Mouse (Mus musculus) adrenal gland, postnatal 14 days (tissue): Measurements from ENCODE around the gene Tipin. TPM values are rescaled to one million over a fixed set of nuclear protein-coding genes. Genes with fewer than 3 reads are reported as not detected.
"Not testable (repeated sequence)": the region's sequence is repeated elsewhere in the genome, so short reads cannot be mapped to it uniquely, and the experiment has no call there.

Experiments
- DNase-seq: peaks from one replicate; pipeline ENCODE4 v3.0.0; 2021; ENCODE audit warnings: mixed read lengths
- total RNA-seq: library from RNA; stranded (reverse); gene quantifications from 2 replicates; pipeline ENCODE4 v1.2.3, GENCODE M21; 2021

Tipin gene
- total RNA-seq, 1 experiment from 2014 or later = 32.3 TPM

- no peak for DNase-seq
These were observed 10.1 kb upstream of the Tipin start for GRCm38 (mm10) chr9:64271249-64271648.

DNA sequence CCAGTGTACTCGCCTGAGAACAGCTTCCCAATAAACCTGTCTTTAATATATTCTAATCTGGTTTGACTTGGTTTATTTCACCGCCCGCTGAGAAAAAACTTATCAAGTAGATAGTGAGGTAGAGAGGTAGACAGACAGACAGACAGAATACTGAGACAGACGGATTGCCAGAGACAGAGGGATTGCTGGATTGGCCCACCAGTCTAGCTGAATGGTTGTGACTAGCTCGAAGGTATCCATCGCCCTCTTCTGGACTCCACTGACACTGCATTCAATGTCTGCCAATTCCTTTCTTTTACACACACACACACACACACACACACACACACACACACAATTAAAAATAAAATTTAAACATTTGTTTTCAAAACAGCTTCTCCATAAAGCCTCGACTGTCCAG lies 8.8 kb upstream of the Tipin start:
- DNase-seq = peak; percentile 65

DNA sequence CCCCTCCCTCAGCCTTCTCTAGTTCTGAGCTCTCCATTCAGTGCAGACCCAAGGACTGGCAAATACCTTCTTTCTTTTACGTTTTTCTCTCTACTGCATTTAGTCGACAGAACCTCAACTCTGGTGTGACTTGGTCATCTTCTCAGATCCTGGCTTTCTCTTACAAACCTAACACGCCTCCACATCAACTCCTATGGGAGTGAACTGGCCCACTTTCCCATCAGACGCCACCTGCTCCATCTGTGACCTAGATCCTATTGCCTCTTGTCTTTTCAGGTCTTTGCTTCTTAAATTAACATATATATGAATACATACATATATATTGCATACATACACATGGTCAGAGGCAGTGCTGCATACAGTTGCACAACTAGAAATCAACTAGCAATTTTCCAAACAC lies 7.6 kb upstream of the Tipin start:
- DNase-seq = no peak

DNA sequence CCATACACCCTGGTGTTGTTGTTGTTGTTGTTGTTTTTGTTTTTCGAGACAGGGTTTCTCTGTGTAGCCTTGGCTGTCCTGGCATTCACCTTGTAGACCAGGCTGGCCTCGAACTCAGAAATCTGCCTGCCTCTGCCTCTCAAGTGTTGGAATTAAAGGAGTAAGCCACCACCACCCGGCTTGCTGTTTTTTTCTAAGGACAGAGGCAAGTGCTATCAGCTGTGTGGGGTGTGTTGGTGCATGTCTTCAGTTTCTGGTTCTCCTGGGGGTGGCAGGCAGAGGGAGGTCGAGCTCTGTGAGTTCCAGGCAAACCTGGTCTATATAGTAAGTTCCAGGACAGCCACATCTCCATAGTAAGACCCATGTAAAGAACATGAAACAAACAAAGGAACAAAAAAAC lies 7.1 kb upstream of the Tipin start:
- no peak for DNase-seq

GRCm38 (mm10) chr9:64274919-64275318 lies 6.5 kb upstream of the Tipin start:
- DNase-seq = peak; percentile 21

DNA sequence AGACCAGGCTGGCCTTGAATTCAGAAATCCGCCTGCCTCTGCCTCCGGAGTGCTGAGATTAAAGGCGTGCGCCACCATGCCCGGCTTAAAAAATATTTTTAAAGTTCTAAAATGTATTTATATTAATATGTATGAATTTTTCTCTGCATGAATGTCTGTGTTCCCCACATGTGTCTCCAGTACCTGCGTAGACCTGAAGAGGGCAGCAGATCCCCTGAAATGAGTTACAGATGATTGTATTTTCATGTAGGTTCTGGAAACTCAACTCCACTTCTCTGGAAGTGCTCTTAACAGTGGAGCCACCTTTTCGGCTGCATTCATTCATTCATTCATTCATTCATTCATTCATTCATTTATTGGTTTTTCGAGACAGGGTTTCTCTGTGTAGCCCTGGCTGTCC lies 3.7 kb upstream of the Tipin start:
- peak; percentile 81 for DNase-seq

DNA sequence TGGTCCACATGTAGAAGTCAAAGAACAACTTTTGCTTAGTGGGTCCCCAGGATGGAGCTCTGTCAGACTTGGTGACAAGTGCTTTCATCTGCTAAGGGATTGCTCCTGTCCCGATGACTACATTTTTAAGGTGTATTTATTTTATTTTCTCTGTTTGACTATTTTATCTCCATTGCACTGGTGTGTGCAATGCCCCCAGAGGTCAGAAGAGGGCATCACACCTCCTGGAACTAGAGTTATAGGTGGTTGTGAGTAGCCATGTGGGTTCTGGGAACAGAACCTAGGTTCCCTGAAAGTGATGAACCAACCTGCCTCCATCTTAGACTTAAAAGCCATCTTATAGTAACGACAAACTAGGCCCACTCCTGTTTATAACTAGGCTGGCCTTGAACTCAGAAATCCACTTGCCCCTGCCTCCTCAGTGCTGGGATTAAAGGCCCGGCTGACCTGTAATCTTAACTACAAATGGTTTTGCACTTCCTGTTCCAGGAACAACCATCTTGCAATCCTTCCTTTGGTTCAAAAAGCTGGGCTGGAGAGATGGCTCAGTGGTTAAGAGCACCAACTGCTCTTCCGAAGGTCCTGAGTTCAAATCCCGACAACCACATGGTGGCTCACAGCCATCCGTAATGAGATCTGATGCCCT lies 2.6 kb upstream of the Tipin start:
- no peak for DNase-seq

- DNase-seq = no peak
These were observed 399 bp downstream of the Tipin start for GRCm38 (mm10) chr9:64281781-64282178.

GRCm38 (mm10) chr9:64282404-64282987 lies 1.1 kb downstream of the Tipin start:
- DNase-seq = no peak

- not testable (repeated sequence) for DNase-seq
These were observed 21.7 kb downstream of the Tipin start for GRCm38 (mm10) chr9:64303086-64303485.

DNA sequence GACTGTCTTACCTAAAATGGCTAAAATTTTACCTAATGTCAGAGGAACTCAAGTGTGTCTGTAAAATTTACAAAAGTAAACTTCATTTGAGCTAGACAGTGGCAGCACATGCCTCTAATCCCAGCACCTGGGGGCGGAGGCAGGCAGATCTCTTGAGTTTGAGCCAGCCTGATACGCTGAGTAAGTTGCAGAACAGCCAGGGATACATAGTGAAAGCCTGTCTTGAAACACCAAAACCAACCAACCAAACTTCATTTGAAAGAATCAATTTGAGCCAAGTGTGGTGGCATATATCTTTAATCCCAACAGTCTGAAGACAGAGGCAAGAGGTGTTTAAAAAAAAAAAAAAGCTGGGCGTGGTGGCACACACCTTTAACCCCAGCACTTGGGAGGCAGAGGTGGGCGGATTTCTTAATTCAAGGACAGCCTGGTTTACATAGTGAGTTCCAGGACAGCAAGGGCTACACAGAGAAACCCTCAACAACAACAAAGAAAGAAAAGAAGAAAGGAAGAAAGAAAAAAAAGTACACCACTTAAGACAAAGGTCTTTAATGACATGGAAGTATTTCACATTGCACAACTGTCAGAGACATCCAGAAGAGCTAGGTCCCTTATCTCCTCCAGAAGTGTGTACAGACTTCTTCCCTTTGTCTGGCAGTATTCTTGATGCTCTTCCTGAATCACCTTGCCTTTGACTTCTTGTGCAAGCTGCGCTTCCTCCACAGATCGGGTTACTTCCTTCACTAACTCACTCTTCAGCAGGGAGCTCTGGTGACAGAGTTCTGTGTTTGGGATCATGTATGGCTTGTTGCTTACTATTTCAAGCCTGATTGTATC lies 25.3 kb downstream of the Tipin start:
- DNase-seq = no peak

- no peak for DNase-seq
These were observed 29.8 kb downstream of the Tipin start for GRCm38 (mm10) chr9:64310996-64311785.

DNA sequence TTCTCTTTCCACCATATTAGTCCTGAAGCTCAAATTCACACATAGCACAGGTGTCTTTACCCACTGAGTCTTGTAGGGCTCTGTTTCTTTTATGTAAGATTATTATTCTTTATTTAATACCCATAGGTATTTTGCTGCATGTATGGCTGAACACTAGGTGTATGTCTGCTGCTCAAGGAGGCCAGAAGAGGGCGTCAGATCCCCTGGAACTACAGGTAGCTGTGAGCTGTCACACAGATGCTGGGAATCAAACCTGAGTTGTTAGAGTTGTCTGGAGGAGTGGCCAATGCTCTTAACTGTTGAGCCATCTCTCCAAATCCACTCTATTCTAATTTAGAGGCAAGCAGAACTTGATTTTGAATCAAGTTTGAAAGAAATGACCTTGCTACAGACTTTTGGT lies 30.7 kb downstream of the Tipin start:
- no peak for DNase-seq

DNA sequence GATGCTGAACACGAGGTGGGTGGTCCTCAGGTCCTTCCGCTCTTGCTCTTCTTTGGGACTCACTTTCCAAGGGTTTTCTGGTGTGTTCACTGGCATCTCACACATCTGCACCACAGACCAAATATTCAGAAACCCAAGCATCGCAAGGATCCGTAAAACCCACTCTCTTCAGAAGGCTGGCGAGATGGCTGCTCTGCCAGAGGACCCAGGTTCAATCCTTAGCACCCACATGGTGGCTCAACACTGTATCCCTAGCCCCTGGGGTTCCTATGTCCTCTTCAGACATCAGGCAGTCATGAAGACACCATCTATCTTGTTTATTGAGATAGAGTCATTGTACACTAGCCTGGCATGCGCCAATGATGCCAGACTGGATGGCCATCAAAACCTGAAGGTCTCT lies 33.3 kb downstream of the Tipin start:
- DNase-seq = no peak

- DNase-seq = no peak
These were observed 35.6 kb downstream of the Tipin start for GRCm38 (mm10) chr9:64316986-64317385.

DNA sequence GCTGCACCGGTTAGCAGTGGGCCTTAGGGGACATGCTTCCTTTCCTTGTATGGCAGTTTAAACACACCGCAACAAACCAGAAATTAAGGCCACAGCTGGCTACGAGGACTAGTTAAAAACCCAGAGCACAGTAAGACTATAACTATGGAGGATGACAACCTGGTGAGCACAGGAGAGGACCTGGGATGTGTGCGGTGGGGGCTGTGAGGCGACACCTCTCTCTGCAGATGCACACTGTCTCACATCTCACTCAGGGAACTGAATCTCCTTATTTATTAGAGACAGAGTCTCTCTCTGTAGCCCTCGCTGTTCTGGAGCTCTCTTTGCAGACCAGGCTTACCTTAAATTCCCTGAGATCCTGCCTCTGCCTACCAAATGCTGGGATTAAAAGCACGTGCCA lies 42.6 kb downstream of the Tipin start:
- DNase-seq = no peak

GRCm38 (mm10) chr9:64335825-64336224 lies 54.4 kb downstream of the Tipin start:
- no peak for DNase-seq

DNA sequence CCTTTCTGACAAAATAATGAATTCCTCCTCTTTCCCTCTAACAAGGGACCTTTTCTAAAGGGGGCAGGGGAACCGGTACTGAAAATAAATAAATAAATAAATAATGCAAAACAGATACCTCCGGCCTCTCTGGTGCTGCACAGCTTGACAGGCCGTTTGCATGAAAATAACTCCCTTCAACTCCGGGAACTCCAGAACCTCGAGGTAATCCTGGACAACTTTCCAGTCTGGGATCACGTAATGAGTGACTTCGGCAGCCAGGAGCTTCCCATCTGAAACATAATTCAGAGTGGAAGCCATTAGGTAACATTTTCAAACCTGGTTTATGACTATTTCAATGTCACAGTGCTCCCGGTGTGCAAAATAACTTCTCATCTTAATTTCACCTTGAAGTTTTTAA lies 58.0 kb downstream of the Tipin start:
- no peak for DNase-seq

- peak; percentile 88 for DNase-seq
These were observed 59.2 kb downstream of the Tipin start for GRCm38 (mm10) chr9:64340351-64341253.

DNA sequence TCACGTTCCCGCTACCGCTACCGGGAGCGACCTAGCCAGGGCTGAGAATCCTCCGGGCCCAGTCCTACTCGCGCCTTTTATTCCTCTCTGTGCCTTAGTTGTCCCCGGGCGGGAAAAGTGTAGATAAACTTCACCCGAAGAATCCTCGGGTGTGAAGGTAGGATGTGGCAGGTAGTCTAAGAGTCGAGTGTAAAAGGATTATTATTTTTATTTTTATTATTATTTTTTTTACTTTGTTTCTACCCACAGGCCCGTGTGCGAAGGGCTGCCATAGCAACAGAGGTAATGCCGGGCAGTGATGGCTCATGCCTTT lies 59.8 kb downstream of the Tipin start, which contains the start of gene Dis3l:
Gene Dis3l (minus strand): TSS at position 35 of the 313 bp plus-strand sequence.
- DNase-seq = no peak

GRCm38 (mm10) chr9:64341671-64342070 lies 60.3 kb downstream of the Tipin start:
- no peak for DNase-seq

- DNase-seq = no peak
These were observed 62.3 kb downstream of the Tipin start for GRCm38 (mm10) chr9:64343656-64344055.
